9 mouse cellular contexts compared by ENCODE assay signal in genomic region chr8:111343225-111343624, GRCm38 (mm10). TPM values are rescaled to one million over a fixed set of nuclear protein-coding genes. Genes with fewer than 3 reads are reported as not detected.
A peak's percentile ranks its signal among the peaks of the same experiment; 100 is the strongest.
DNase-seq lines count a peak whose midpoint lies in the region; ATAC-seq and TF ChIP-seq lines count a peak whose summit lies in the region.
"Had no signal": no experiment of that assay in that cellular context is flagged by ENCODE, and none has a peak within 500 bp of the region (broad histone marks: within the 10 kb centered on the region; RNA-seq: fewer than 3 reads in every experiment).

No protein-coding gene starts in this region.

- H3K4me3 ChIP-seq in midbrain, embryonic 12.5 days, result no peak overlapping the region
- no peak overlapping the region for H3K4me3 ChIP-seq in midbrain, embryonic 16.5 days (ENCODE audit: low read depth, low read length)
- H3K4me3 ChIP-seq in liver, adult 2 months (ENCODE audit: insufficient read depth, low read depth, low read length), result no peak overlapping the region
- H3K4me3 ChIP-seq: heart, embryonic 13.5 days had no signal

- peak; percentile 99 for TF ChIP-seq CTCF in liver, adult 2 months (IDR thresholded peaks at IDR 0.05; ENCODE audit: low read depth, low read length)

- peak; percentile 59 for DNase-seq in cerebellum, adult 11-12 months
- peak; percentile 81 to 83 for DNase-seq in frontal cortex, postnatal 36 days (ENCODE audit: low spot score in 2 of 2)
- DNase-seq in kidney, adult 8-10 months, result peak; percentile 65 to 89
- DNase-seq in liver, adult 2 months (ENCODE audit: extremely low read depth, low read depth, low spot score), result peak; percentile 62
- peak; percentile 41 for DNase-seq in retina, adult 2 months (ENCODE audit: low read depth, low spot score)
- DNase-seq in thymus, postnatal 14 days, result peak; percentile 79

- no peak overlapping the region for H3K27ac ChIP-seq in midbrain, embryonic 12.5 days (replicated peaks)
- H3K27ac ChIP-seq in midbrain, embryonic 16.5 days (ENCODE audit: low read length), result no peak overlapping the region
- H3K27ac ChIP-seq in liver, adult 2 months (replicated peaks; ENCODE audit: insufficient read depth, low read depth, low read length), result no peak overlapping the region
- H3K27ac ChIP-seq: heart, embryonic 13.5 days had no signal

- ATAC-seq in midbrain, embryonic 12.5 days (ENCODE audit: low FRiP score, low read depth), result no peak
- no peak for ATAC-seq in midbrain, embryonic 16.5 days

- H3K9ac ChIP-seq in midbrain, embryonic 12.5 days (replicated peaks), result 0 out of 2 replicates have a peak overlapping the region, but pooled peaks have one; percentile 12
- no peak overlapping the region for H3K9ac ChIP-seq in midbrain, embryonic 16.5 days (ENCODE audit: low read depth, low read length)
- no peak overlapping the region for H3K9ac ChIP-seq in liver, adult 2 months (ENCODE audit: low read depth, low read length)
- H3K9ac ChIP-seq: heart, embryonic 13.5 days had no signal

- no peak overlapping the region for H3K4me2 ChIP-seq in midbrain, embryonic 12.5 days (replicated peaks)
- no peak overlapping the region for H3K4me2 ChIP-seq in midbrain, embryonic 16.5 days (ENCODE audit: low read length)
- H3K4me2 ChIP-seq: heart, embryonic 13.5 days had no signal

- no peaks in the 10 kb centered on the region for H3K79me2 ChIP-seq in liver, adult 2 months (ENCODE audit: control insufficient read depth, insufficient read depth, low read length)

- peaks cover 2% of the 10 kb centered on the region; the same call in 1 of the 2 replicates for H3K4me1 ChIP-seq in midbrain, embryonic 12.5 days
- no peaks in the 10 kb centered on the region; the same call in 1 of the 2 replicates for H3K4me1 ChIP-seq in midbrain, embryonic 16.5 days (ENCODE audit: control insufficient read depth, insufficient read depth, low read length)
- no peaks in the 10 kb centered on the region for H3K4me1 ChIP-seq in liver, adult 2 months (ENCODE audit: control insufficient read depth, insufficient read depth, low read length)

- WGBS in midbrain, embryonic 12.5 days, result 17% methylated on average over 5 of the region's 5 CpGs
- WGBS in midbrain, embryonic 16.5 days, result 16% methylated on average over 5 of the region's 5 CpGs
- 6% methylated on average over 5 of the region's 5 CpGs for WGBS in liver, adult 2 months

- H3K27me3 ChIP-seq in midbrain, embryonic 12.5 days, result peaks cover 22% of the 10 kb centered on the region
- H3K27me3 ChIP-seq in midbrain, embryonic 16.5 days (ENCODE audit: control insufficient read depth, insufficient read depth, low read depth, low read length), result peaks cover 3% of the 10 kb centered on the region
- no peaks in the 10 kb centered on the region for H3K27me3 ChIP-seq in liver, adult 2 months (ENCODE audit: control insufficient read depth, insufficient read depth, low read length)

- TF ChIP-seq POLR2A in liver, adult 2 months (IDR thresholded peaks at IDR 0.05; ENCODE audit: extremely low read depth, insufficient read depth, low read length), result no peak

- no peaks in the 10 kb centered on the region for H3K9me3 ChIP-seq in midbrain, embryonic 12.5 days
- no peaks in the 10 kb centered on the region for H3K9me3 ChIP-seq in midbrain, embryonic 16.5 days (replicated peaks; ENCODE audit: control insufficient read depth, low read length, poor library complexity, severe bottlenecking)
- H3K9me3 ChIP-seq: heart, embryonic 13.5 days had no signal

- no peaks in the 10 kb centered on the region for H3K36me3 ChIP-seq in midbrain, embryonic 12.5 days
- no peaks in the 10 kb centered on the region for H3K36me3 ChIP-seq in midbrain, embryonic 16.5 days (ENCODE audit: control insufficient read depth, insufficient read depth, low read length)
- no peaks in the 10 kb centered on the region for H3K36me3 ChIP-seq in liver, adult 2 months (ENCODE audit: control insufficient read depth, insufficient read depth, low read length)
- H3K36me3 ChIP-seq: heart, embryonic 13.5 days had no signal

RNA-seq across cellular contexts. Expression of gene Mlkl, which starts 5.2 kb away (rescaled TPM):
- 0.26 and 0.31 TPM in 2 replicates for polyA plus RNA-seq in midbrain, embryonic 12.5 days (2016; fragmentation: Nextera tagmentation; extraction: Ambion mirVana)
- polyA plus RNA-seq in midbrain, embryonic 16.5 days (2015; fragmentation: Nextera tagmentation; extraction: Ambion mirVana), result 0.21 and 0.27 TPM in 2 replicates
- 6.0 and 6.4 TPM in 2 replicates for total RNA-seq in liver, adult 2 months (2014; rRNA removed)
- polyA plus RNA-seq in liver, adult 2 months (2012; rRNA removed), result 1.1 and 2.5 TPM in 2 replicates

RNA-seq across cellular contexts. Expression of gene Rfwd3, which starts 43.2 kb away (rescaled TPM):
- 73.0 and 74.4 TPM in 2 replicates for polyA plus RNA-seq in midbrain, embryonic 12.5 days (2016; fragmentation: Nextera tagmentation; extraction: Ambion mirVana)
- 20.3 and 23.0 TPM in 2 replicates for polyA plus RNA-seq in midbrain, embryonic 16.5 days (2015; fragmentation: Nextera tagmentation; extraction: Ambion mirVana)
- 12.2 and 14.0 TPM in 2 replicates for total RNA-seq in liver, adult 2 months (2014; rRNA removed)
- 4.9 and 6.3 TPM in 2 replicates for polyA plus RNA-seq in liver, adult 2 months (2012; rRNA removed)

RNA-seq across cellular contexts. Expression of gene Fa2h, which starts 50.4 kb away (rescaled TPM):
- polyA plus RNA-seq in midbrain, embryonic 12.5 days (2016; fragmentation: Nextera tagmentation; extraction: Ambion mirVana), result 0.18 TPM in 1 of 2 replicates, not detected in the other
- 0.28 TPM in 1 of 2 replicates, not detected in the other for polyA plus RNA-seq in midbrain, embryonic 16.5 days (2015; fragmentation: Nextera tagmentation; extraction: Ambion mirVana)
- total RNA-seq in liver, adult 2 months (2014; rRNA removed), result 0.09 TPM in 1 of 2 replicates, not detected in the other
- 0.06 and 0.09 TPM in 2 replicates for polyA plus RNA-seq in liver, adult 2 months (2012; rRNA removed)
- polyA plus RNA-seq: heart, embryonic 13.5 days had no signal
